Mouse (Mus musculus): ENCODE measurements around the gene Rapgef4.

DNA sequence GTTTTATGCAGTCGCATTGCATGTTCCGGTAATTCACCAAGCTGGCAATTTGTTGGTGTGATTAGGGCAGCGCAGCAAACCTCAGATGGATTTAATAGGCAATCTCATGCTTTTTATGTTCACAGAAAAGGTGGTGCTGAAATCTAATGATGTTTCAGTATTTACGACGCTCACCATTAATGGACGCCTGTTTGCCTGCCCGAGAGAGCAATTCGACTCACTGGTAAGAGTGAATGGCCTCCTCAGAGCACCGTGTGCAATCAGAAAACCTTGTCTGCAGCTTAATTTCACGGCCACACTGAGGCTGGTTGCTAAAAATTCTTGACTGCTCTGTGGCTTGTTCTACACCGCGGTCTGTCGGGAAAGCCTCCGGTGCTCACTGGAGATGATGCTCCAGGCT, 247.8 kb downstream of the Rapgef4 start:
- TF ChIP-seq GATA1 (IDR thresholded peaks at IDR 0.05; ENCODE audit: borderline replicate concordance, low read length) = no peak
- no peak for TF ChIP-seq CTCF (IDR thresholded peaks at IDR 0.05; ENCODE audit: low read depth, low read length)
